Mouse (Mus musculus) liver, postnatal 0 days (tissue): ENCODE measurements around the gene Mthfd1l.

ENCODE experiments used
- CTCF ChIP-seq: sonication (generic); IDR thresholded peaks from 2 replicates; pipeline ENCODE4 v1.5.1; 2016; ENCODE audit warnings: antibody characterized with exemption, low read depth
- EP300 ChIP-seq: IDR thresholded peaks from 2 replicates; pipeline ENCODE4 v1.6.1; 2016; ENCODE audit warnings: antibody characterized with exemption, low read depth, mild to moderate bottlenecking

DNA sequence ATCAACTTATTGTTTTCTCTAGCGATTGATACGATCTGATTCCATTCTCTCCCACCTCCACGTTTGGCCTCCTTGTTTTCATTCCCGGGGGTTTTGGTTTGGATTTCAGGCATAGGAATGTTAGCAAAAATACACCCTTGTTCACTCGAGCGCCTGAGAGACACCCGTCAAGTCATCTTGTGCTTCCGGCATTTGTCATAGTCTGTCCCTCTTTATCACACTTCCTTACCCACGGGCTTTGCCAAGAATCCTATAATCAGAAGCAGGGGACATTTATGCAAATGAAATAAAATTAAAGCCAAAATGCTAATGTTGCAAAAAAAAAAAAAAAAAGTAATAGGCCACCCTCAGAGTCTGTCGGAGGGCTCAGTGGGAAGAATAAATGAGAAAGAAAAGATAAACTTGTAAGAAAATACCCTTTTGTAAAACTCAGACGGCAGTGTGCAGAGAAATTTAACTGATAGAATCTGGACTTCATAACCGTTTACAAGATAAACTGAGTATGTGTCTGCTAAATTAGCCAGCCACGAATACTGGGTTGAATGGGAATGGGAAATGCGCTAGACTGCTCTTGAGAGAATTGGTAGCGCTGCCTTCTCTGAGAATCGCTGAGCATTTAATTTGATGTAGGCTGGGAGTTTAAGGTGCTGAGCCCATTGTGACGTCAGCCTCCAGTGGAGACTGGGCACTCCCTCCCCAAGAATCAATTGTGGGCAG, 139.9 kb downstream of the Mthfd1l start:
- TF ChIP-seq CTCF (no peak), EP300 (no peak)
